ENCODE assay signal across 13 mouse cellular contexts in genomic region chr10:30516771-30517170, GRCm38 (mm10).
"Had no signal": no experiment of that assay in that cellular context is flagged by ENCODE, and none has a peak within 500 bp of the region (broad histone marks: within the 10 kb centered on the region; RNA-seq: fewer than 3 reads in every experiment).

No protein-coding gene starts in this region.

- H3K4me2 ChIP-seq: limb, embryonic 12.5 days; midbrain, embryonic 12.5 days; neural tube, embryonic 13.5 days; stomach, embryonic 15.5 days had no signal

- DNase-seq: liver; lung, adult 18-20 months; retina, postnatal 1 day; right cerebral cortex, postnatal 4 days; spleen, adult 18-20 months; thymus, postnatal 36 days had no signal

- ATAC-seq: intestine, embryonic 16.5 days; midbrain, embryonic 16.5 days had no signal

- H3K36me3 ChIP-seq: limb, embryonic 12.5 days; midbrain, embryonic 12.5 days; neural tube, embryonic 13.5 days; stomach, embryonic 15.5 days had no signal

- H3K9ac ChIP-seq: limb, embryonic 12.5 days; liver, embryonic 14.5 days; midbrain, embryonic 12.5 days; neural tube, embryonic 13.5 days; stomach, embryonic 15.5 days had no signal

- H3K27me3 ChIP-seq: limb, embryonic 12.5 days; midbrain, embryonic 12.5 days; neural tube, embryonic 13.5 days; stomach, embryonic 15.5 days had no signal

- H3K27ac ChIP-seq: limb, embryonic 12.5 days; liver, embryonic 14.5 days; midbrain, embryonic 12.5 days; neural tube, embryonic 13.5 days; stomach, embryonic 15.5 days had no signal

- H3K4me1 ChIP-seq: limb, embryonic 12.5 days; midbrain, embryonic 12.5 days; neural tube, embryonic 13.5 days; stomach, embryonic 15.5 days had no signal

- H3K4me3 ChIP-seq: limb, embryonic 12.5 days; midbrain, embryonic 12.5 days; neural tube, embryonic 13.5 days; stomach, embryonic 15.5 days had no signal

- H3K9me3 ChIP-seq: limb, embryonic 12.5 days; midbrain, embryonic 12.5 days; neural tube, embryonic 13.5 days; stomach, embryonic 15.5 days had no signal
